Mouse (Mus musculus) retina, postnatal 1 day (tissue): ENCODE results near the gene Acot12.
"Not testable (repeated sequence)": the region's sequence is repeated elsewhere in the genome, so short reads cannot be mapped to it uniquely, and the experiment has no call there.

Experiments used
- DNase-seq: peaks from one replicate; pipeline ENCODE4 v3.0.0-alpha.2; 2012

The Acot12 gene

GRCm38 (mm10) chr13:91760302-91761050 lies 19.2 kb downstream of the Acot12 start:
- no peak for DNase-seq

- DNase-seq: no peak
Observed at GRCm38 (mm10) chr13:91761654-91762445, 20.5 kb downstream of the Acot12 start.

- DNase-seq: not testable (repeated sequence)
Observed at GRCm38 (mm10) chr13:91763654-91764053, 22.3 kb downstream of the Acot12 start.

DNA sequence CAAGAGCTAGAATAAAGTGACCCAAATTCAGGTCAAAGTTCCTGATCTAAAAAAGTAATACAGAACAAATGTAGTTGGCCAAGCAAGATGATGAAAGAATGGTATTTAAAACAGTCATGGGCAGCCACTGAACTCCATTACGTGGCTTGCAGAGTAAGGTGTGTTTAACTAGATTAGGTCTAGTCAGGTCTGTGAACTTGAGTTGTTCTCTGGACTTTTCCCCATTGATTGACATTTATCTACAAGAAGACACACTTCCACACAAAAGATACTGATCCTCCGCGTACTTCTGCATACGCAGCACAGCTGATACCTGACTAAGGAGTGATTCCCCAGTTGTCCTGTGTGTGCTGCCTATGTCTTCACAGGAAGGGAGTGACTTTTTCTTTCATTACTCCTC lies 24.3 kb downstream of the Acot12 start:
- DNase-seq: no peak

GRCm38 (mm10) chr13:91768683-91769651 lies 27.7 kb downstream of the Acot12 start:
- DNase-seq: no peak

- DNase-seq: no peak
Observed at GRCm38 (mm10) chr13:91778092-91778491, 36.8 kb downstream of the Acot12 start.

GRCm38 (mm10) chr13:91779892-91780291 lies 38.6 kb downstream of the Acot12 start:
- no peak for DNase-seq

GRCm38 (mm10) chr13:91792035-91792434 lies 50.7 kb downstream of the Acot12 start:
- DNase-seq: no peak

DNA sequence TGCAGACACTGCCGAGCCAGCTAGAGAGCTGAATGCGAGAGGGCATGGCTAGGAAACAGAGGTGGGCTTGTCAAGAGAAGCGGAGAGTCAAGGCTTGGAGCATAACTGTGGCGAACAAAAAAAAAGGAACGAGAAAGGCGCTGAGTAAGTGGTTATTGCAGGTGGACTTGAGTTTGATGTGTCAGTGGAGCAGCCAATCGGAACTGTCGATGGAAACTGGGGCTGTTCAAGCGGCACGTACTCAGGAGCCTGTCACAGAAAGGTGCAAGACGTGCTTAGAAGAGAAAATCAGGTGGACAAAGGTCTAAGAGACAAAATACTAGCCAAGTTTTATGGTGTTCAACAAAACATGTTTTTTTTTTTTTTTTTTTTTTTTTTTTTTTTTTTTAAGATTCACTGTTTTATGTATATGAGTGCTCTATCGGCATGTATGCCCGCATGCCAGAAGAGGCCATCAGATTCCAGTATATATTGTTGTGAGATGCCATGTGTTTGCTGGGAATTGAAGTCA lies 53.7 kb downstream of the Acot12 start:
- no peak for DNase-seq

- no peak for DNase-seq
Observed at GRCm38 (mm10) chr13:91795593-91795992, 54.3 kb downstream of the Acot12 start.

- no peak for DNase-seq
Observed at GRCm38 (mm10) chr13:91796003-91796402, 54.7 kb downstream of the Acot12 start.

- DNase-seq: no peak
Observed at GRCm38 (mm10) chr13:91796916-91797315, 55.6 kb downstream of the Acot12 start.

- no peak for DNase-seq
Observed at GRCm38 (mm10) chr13:91797442-91797841, 56.1 kb downstream of the Acot12 start.

DNA sequence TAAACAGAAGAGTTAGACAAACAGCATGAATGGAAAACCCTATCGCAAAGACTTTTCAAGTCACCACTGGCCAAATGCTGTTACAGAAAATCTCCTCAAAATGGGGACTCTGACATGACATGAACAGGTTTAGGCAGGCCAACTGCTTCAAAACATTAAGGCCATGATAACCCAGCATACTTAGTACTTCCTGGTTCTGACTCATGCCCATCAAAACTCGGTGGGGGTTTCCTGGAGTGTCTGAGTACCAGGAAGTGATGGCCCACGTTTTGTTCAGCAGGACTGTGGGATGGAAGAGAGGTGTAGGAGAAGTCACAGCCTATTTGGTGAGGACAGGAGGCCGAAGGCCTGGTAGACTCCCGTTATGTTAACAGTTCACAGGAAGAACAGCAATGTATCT lies 60.4 kb downstream of the Acot12 start:
- DNase-seq: no peak

DNA sequence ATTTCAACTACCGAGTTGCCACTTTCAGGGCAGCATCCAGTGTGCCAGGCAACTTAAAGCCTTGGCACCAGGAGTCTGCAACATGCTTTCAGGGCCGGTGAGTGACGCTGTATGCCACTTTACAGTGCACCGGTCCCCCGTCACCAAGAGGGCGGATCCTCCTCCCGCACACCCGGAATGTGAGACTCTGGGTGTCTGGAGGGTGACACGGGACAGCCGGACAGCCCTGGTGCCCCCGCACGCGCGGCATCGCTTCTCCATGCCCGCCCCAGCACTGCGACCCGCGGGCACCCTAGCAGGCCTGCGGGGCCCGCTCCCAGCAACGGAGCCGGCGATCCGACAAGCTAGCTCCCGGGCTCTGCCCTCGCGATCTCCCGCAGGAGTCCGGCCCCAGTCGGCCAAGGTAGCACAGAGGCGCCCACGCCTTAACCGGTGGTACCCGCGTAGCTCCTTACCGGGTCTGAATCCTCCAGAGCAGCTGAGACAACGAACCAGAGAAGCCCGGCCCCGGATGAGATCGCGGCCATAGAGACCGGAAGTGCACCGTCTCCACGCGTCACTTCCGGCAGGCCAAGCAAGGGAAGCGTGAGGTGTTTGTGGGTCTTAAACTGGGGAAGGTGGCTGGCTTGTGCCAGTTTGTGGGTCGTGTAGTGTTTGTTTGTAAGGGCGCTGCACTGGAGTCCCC lies 66.0 kb downstream of the Acot12 start, which contains the start of gene Zcchc9:
Gene Zcchc9, minus strand, starts transcription at position 551 of the 685 bp plus-strand sequence.
- peak; percentile 96 for DNase-seq

- DNase-seq: peak; percentile 44
Observed at GRCm38 (mm10) chr13:91807874-91808575, 66.7 kb downstream of the Acot12 start.

DNA sequence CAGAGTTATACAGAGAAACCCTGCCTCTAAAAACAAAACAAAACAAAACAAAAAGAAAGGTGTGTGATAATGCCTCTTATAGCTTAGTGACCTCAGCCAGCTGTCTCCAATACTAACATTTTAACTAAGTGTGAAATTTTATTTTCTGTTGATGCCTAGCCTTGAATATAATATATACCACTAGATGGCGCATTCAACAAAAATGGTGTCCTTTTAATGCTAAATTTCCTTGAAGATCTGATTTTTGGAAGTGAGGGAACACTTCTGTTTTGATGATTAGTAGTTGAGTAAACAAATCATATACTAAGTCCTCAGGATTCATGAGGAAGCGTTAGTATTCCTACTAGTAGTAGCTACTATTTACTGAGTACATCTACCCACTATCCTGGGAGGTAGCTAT lies 68.2 kb downstream of the Acot12 start:
- DNase-seq: peak; percentile 38

DNA sequence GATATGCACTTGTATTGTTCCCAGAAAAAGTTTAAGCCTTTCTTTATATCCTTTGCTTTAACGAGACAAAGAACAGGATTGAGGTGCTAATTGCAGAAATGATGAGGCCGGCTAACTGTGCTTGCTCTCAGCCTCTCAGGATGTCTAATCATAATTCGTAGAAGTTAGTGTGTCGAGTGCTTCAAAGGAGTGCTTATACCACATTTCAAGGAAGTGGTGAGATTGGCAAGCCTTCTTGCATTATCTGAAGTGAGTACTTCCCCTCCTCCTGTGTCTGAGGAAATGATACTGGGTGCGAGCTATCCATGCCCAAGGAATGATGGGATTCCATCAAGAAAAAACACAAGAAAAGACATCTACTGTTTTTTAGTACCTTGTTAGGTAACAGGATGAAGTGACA lies 73.4 kb downstream of the Acot12 start:
- no peak for DNase-seq

DNA sequence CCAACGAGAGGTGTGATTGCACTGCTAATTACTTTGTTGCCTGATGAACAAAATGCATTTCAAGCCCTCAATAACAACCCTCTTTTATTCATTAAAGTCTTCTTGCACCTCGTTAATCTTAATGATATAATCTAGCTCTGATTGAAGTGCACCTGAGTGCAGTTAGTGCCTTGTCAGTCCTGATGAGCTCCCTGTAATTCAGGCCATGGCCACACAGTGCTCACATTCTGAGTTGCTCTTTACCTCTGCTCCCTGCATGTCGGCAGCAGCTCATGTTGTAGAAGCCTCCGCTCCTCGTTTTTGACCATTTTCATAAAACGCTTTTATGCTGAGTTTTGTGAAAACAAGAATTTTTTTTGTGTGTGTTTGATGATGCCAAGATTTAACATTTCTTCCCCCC lies 82.4 kb downstream of the Acot12 start:
- no peak for DNase-seq

DNA sequence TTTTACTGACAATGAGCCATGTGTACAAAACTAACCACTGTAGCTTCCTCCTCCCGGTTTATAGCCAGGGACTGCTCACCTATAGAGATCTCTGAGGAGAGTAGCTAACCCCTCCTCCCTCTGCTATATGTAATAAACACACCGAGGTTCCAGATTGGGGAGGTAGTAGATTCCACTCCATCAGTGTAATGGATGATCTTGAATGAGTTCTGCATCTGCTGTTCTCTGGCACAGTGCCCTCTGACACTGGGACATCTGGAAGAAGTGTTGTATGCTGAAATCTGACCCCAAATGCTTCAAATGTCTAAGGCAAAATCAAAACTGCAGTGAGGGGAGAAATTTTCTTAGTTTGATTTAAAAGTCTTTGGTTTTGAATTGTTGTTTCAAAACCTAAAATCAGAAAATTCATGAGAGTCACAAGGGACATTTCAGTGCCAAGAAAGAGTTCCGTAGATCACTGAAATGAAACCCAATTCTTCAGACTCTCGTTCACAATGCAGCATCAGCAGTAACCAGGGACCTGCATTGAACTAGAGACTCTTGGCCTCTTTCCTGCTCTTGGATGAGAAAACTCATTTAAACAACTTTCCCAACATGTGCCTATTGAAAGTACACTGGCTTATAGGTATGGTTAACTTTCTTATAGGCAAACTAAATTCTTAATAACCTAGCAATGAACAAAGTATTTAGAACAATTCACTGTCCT lies 83.7 kb downstream of the Acot12 start:
- no peak for DNase-seq

DNA sequence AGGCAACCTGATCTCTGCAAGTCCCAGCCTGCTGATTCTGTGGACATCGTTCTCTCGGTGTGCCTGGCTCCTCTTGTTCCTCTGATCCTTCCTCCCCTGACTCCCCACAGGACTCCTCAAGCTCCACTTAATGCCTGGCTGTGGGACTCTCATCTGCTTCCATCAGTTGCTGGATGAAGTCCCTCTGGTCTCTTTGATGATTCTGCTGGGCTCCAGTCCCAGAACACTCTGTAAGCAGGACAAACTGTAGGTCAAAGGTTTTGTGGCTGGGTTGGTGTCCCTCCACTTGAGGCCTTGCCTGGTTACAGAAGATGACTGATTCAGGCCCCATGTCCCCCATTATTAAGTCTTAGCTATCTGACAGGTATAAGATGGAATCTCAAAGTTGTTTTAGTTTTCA lies 84.8 kb downstream of the Acot12 start:
- DNase-seq: no peak
